Mouse (Mus musculus): Measurements from ENCODE around the gene Ino80d.

DNA sequence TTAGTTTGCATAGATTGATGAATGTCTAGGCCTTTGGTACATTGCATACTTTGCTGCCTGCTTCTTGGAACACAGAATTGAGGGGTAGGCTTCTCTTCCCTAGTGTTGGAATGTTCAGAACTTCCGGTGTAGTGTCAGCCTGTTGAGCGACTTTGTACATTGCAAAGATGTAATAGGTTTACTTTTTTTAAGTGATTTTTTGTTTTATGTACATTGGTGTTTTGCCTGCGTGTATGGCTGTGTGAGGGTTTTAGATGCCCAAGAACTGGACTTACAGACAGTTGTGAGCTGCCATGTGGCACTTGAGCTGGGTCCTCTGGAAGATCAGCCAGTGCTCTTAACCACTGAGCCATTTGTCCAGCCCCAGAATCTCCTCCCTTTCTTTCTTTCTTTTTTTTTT lies 1.1 kb upstream of the Ino80d start:
- TF ChIP-seq ZNF384 (IDR thresholded peaks at IDR 0.05; ENCODE audit: low read depth, low read length), result no peak
- TF ChIP-seq ZC3H11A (IDR thresholded peaks at IDR 0.05; ENCODE audit: borderline replicate concordance, low read depth, low read length), result no peak
- TF ChIP-seq CHD2 (IDR thresholded peaks at IDR 0.05; ENCODE audit: low read depth, low read length), result no peak
- TF ChIP-seq HCFC1 (IDR thresholded peaks at IDR 0.05; ENCODE audit: borderline replicate concordance, insufficient read depth, low read length), result no peak
